Mouse (Mus musculus) midbrain, embryonic 11.5 days (tissue): ENCODE measurements at regions not wholly inside any gene's neighbourhood (a gene's known extent, or its start where the extent isn't known, plus 50 kb on each side); places are given as distances from the start of the nearest gene placed in this dataset.

ENCODE experiments used
- ATAC-seq: fragments of 200-750 bp; cut with Nextera tagmentation; 2 replicates; pipeline ENCODE4 v1.8.0; 2017; ENCODE audit warnings: moderate TSS enrichment, moderate library complexity; ENCODE audit not compliant: low FRiP score
- DNase-seq: peaks from one replicate; pipeline ENCODE4 v3.0.0; 2015; ENCODE audit warnings: low spot score; ENCODE audit errors: missing footprints
- H3K27ac ChIP-seq: fragments of 300-500 bp; sonication (generic); 2 replicates; pipeline ENCODE4 v1.5.1; 2014; ENCODE audit warnings: low read depth, low read length
- H3K27me3 ChIP-seq: fragments of 300-500 bp; sonication (generic); 2 replicates; pipeline ENCODE4 v1.6.1; 2014; ENCODE audit warnings: mild to moderate bottlenecking, low read length, moderate library complexity, mixed read lengths; ENCODE audit not compliant: control insufficient read depth, insufficient read depth
- H3K36me3 ChIP-seq: fragments of 300-500 bp; sonication (generic); 2 replicates; pipeline ENCODE4 v1.6.1; 2014; ENCODE audit warnings: mild to moderate bottlenecking, low read length, moderate library complexity, mixed read lengths; ENCODE audit not compliant: control insufficient read depth, insufficient read depth
- H3K4me1 ChIP-seq: fragments of 300-500 bp; sonication (generic); 2 replicates; pipeline ENCODE4 v1.6.1; 2014; ENCODE audit warnings: low read length; ENCODE audit not compliant: control insufficient read depth, insufficient read depth
- H3K4me2 ChIP-seq: fragments of 300-500 bp; sonication (generic); 2 replicates; pipeline ENCODE4 v1.6.1; 2014; ENCODE audit warnings: mild to moderate bottlenecking, moderate library complexity
- H3K4me3 ChIP-seq: fragments of 300-500 bp; sonication (generic); 2 replicates; pipeline ENCODE4 v1.5.1; 2014; ENCODE audit warnings: low read depth, low read length
- H3K9ac ChIP-seq: fragments of 300-500 bp; sonication (generic); 2 replicates; pipeline ENCODE4 v1.6.1; 2014; ENCODE audit warnings: low read length
- H3K9me3 ChIP-seq: fragments of 300-500 bp; sonication (generic); 2 replicates; pipeline ENCODE4 v1.6.1; 2016; ENCODE audit warnings: low read length; ENCODE audit not compliant: control insufficient read depth
- WGBS: fragments of 180-500 bp; shearing (Covaris S2); extraction: QIAGEN DNeasy Blood & Tissue Kit; methylation state at CpG from one replicate; pipeline ENCODE4 v1.1.7; 2014; 5-methylcytosine and 5-hydroxymethylcytosine counted together

DNA sequence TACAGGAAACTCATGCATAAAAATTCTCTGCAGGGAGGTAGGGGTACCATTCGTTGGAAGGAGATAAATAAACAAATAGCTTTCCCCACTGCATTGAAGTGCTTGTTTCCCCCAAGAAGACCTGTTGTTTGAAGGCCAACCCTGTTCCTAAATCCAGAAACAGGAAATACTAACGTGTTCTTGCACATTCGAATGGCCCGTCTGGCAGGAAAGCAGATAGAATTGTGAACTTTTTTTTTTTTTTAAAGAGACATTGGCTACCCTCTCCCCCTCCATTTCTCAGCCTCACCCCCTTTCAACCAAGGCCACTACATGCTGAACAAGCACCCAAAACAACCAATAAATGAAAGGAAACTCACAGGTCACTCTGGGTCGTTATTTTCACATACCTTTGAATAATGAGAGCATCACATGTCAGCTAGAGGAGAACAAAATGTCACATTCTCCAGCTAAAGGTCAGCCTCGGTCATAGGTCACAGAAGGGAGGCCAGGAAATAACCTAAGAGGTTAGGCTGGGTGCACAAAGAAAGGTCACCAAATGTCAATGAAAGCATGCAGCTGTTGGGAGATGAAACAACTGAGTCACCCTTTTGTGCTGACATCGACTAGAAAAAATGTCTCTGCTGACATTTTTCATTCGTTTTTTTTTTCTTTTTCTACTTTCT is 250.8 kb upstream of the Usp25 start:
- H3K36me3 ChIP-seq, result no peaks in the 10 kb centered on the region
- H3K4me2 ChIP-seq, result no peak overlapping the region
- WGBS, result 2% methylated on average over 8 of the region's 8 CpGs
- H3K9me3 ChIP-seq, result no peaks in the 10 kb centered on the region
- 0 out of 2 replicates have a peak, but pooled peaks cover 2% of the 10 kb centered on the region for H3K4me1 ChIP-seq
- ATAC-seq (peak; percentile 35; the same call in 1 of the 2 replicates), DNase-seq (peak; percentile 84)
- no peak overlapping the region for H3K27ac ChIP-seq
- H3K9ac ChIP-seq, result no peak overlapping the region
- H3K4me3 ChIP-seq, result no peak overlapping the region
- H3K27me3 ChIP-seq, result no peaks in the 10 kb centered on the region

DNA sequence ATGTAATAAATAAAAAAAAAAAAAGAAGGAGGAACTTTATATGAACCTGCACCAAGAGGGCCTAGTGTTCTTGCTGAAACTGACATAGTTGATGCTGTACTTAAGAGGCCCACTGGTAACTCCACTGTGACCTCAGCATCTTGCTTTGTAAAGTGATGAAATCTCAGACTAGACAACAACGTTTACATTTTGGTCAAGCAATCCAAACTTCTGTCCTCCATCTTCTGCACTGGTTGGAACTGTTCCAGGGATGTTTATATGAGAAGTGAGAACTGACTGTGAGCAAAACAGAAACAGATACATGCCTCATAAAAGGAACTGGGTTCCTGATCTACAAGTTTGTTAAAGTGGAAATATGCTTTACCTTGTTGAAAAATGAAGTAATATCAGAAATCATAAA is 251.7 kb upstream of the Usp25 start:
- H3K4me2 ChIP-seq, result no peak overlapping the region
- WGBS, result 64% methylated on average over 1 of the region's 1 CpGs
- H3K27me3 ChIP-seq, result no peaks in the 10 kb centered on the region
- no peaks in the 10 kb centered on the region for H3K9me3 ChIP-seq
- no peak overlapping the region for H3K27ac ChIP-seq
- no peak overlapping the region for H3K4me3 ChIP-seq
- H3K9ac ChIP-seq, result no peak overlapping the region
- H3K36me3 ChIP-seq, result no peaks in the 10 kb centered on the region
- no peak for ATAC-seq
- DNase-seq, result peak; percentile 41
- 0 out of 2 replicates have a peak, but pooled peaks cover 2% of the 10 kb centered on the region for H3K4me1 ChIP-seq

DNA sequence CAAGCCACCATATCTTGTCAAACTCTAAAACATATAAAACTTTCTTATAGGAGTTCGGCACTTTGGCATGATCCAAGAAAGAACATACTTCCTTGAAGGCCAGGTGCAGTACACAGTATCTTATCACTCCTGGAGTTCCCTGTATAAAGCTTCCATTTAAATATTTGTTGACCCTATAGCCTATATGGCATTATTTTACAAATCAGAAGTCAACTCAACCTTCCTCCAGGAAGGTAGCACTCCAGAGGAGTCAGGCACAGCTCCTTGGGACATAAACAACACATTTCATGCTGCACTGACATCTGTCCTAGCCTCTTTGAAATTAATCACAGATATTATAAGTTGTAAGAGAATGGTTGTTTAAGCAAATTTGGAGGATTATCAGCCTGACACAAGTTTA is 252.5 kb upstream of the Usp25 start:
- H3K9me3 ChIP-seq, result no peaks in the 10 kb centered on the region
- H3K4me3 ChIP-seq, result no peak overlapping the region
- H3K9ac ChIP-seq, result no peak overlapping the region
- H3K36me3 ChIP-seq, result no peaks in the 10 kb centered on the region
- H3K4me2 ChIP-seq, result no peak overlapping the region
- DNase-seq (peak; percentile 66), ATAC-seq (no peak)
- 0 out of 2 replicates have a peak, but pooled peaks cover 2% of the 10 kb centered on the region for H3K4me1 ChIP-seq
- 88% methylated on average over 1 of the region's 1 CpGs for WGBS
- H3K27ac ChIP-seq, result no peak overlapping the region
- H3K27me3 ChIP-seq, result no peaks in the 10 kb centered on the region

DNA sequence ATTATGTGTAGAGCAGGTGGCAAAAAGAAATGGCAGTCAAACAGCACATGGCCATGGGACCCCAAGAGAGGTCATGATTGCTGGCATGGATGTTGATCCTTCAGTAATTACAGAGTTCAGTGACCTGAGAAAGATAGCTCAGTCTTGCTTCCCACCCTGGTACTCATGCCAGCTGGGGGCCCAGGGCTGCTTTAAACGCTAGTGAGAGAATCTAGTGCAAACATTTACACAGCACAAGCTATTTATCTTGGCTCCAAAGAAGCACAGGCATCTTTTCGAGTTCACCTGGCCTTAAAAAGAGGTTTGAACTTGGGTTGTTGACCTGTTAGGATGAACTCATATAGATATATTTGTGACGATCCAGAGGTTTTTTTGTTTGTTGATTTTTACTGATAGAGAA is 258.6 kb upstream of the Usp25 start:
- Histone ChIP-seq H3K9ac (no peak overlapping the region), H3K36me3 (no peaks in the 10 kb centered on the region), H3K4me3 (no peak overlapping the region), H3K27ac (no peak overlapping the region), H3K4me1 (no peaks in the 10 kb centered on the region), H3K4me2 (no peak overlapping the region), H3K9me3 (no peaks in the 10 kb centered on the region), H3K27me3 (no peaks in the 10 kb centered on the region)
- WGBS, result 80% methylated on average over 3 of the region's 3 CpGs
- ATAC-seq (no peak), DNase-seq (peak; percentile 60)

- 95% methylated on average over 3 of the region's 3 CpGs for WGBS
- ATAC-seq, result no peak
These were observed 267.1 kb upstream of the Usp25 start for GRCm38 (mm10) chr16:76746385-76746784.

GRCm38 (mm10) chr16:76741141-76741540 is 272.4 kb upstream of the Usp25 start:
- H3K27me3 ChIP-seq, result no peaks in the 10 kb centered on the region
- ATAC-seq (no peak), DNase-seq (peak; percentile 35)
- H3K4me1 ChIP-seq, result no peaks in the 10 kb centered on the region
- no peak overlapping the region for H3K4me3 ChIP-seq
- WGBS, result 53% methylated on average over 3 of the region's 3 CpGs
- H3K27ac ChIP-seq, result no peak overlapping the region
- no peaks in the 10 kb centered on the region for H3K36me3 ChIP-seq
- no peaks in the 10 kb centered on the region for H3K9me3 ChIP-seq
- no peak overlapping the region for H3K4me2 ChIP-seq
- no peak overlapping the region for H3K9ac ChIP-seq

More at GRCm38 (mm10) chr16:76746385-76746784, 267.1 kb upstream of the Usp25 start:
- Histone ChIP-seq H3K36me3 (no peaks in the 10 kb centered on the region), H3K27me3 (no peaks in the 10 kb centered on the region), H3K9me3 (no peaks in the 10 kb centered on the region), H3K4me2 (no peak overlapping the region), H3K4me3 (no peak overlapping the region), H3K9ac (no peak overlapping the region), H3K4me1 (no peaks in the 10 kb centered on the region), H3K27ac (no peak overlapping the region)
- DNase-seq, result peak; percentile 33

DNA sequence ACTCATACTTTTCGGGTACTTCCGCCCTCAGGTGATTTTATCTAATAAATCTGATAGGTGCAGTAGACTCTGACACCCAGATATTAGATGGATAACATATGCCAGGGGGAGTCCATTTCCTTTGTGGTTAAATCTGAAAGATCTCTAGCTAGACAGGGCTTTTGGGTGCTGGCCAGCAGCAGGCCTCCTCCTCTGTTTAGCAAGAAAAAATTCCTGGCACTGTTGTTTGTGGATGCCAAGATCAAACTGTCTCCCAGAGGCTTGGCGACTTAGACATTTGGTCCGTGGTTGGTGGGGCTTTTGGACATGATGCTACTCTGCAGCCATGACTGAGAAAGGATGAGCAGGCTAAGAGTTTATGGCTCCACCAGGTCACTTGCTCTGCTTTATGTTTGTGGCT is 287.5 kb upstream of the Usp25 start:
- no peaks in the 10 kb centered on the region for H3K4me1 ChIP-seq
- no peaks in the 10 kb centered on the region for H3K9me3 ChIP-seq
- no peak overlapping the region for H3K27ac ChIP-seq
- H3K9ac ChIP-seq, result no peak overlapping the region
- no peak overlapping the region for H3K4me3 ChIP-seq
- ATAC-seq, result no peak
- no peaks in the 10 kb centered on the region for H3K36me3 ChIP-seq
- no peak overlapping the region for H3K4me2 ChIP-seq
- WGBS, result 92% methylated on average over 4 of the region's 4 CpGs
- H3K27me3 ChIP-seq, result no peaks in the 10 kb centered on the region
- DNase-seq, result peak; percentile 37

GRCm38 (mm10) chr16:76725271-76725670 is 288.2 kb upstream of the Usp25 start:
- no peak overlapping the region for H3K9ac ChIP-seq
- no peak overlapping the region for H3K4me3 ChIP-seq
- H3K9me3 ChIP-seq, result no peaks in the 10 kb centered on the region
- H3K27me3 ChIP-seq, result no peaks in the 10 kb centered on the region
- H3K36me3 ChIP-seq, result no peaks in the 10 kb centered on the region
- no peak for ATAC-seq
- WGBS, result 77% methylated on average over 8 of the region's 8 CpGs
- H3K27ac ChIP-seq, result no peak overlapping the region
- H3K4me2 ChIP-seq, result no peak overlapping the region
- H3K4me1 ChIP-seq, result no peaks in the 10 kb centered on the region
- DNase-seq, result no peak

GRCm38 (mm10) chr16:76718809-76719208 is 294.7 kb upstream of the Usp25 start:
- Histone ChIP-seq H3K36me3 (no peaks in the 10 kb centered on the region), H3K9me3 (no peaks in the 10 kb centered on the region), H3K27me3 (no peaks in the 10 kb centered on the region), H3K4me1 (no peaks in the 10 kb centered on the region), H3K4me3 (no peak overlapping the region), H3K27ac (no peak overlapping the region), H3K4me2 (no peak overlapping the region), H3K9ac (no peak overlapping the region)
- ATAC-seq (no peak), DNase-seq (no peak)
- 85% methylated on average over 1 of the region's 1 CpGs for WGBS
